In genomic region chr19:5365751-5366150, GRCm38 (mm10) we compare ENCODE assay signal across 8 mouse cellular contexts. TPM values are rescaled to one million over a fixed set of nuclear protein-coding genes. Genes with fewer than 3 reads are reported as not detected.
DNase-seq lines count a peak whose midpoint lies in the region; ATAC-seq and TF ChIP-seq lines count a peak whose summit lies in the region.

No protein-coding gene starts in this region.

- peak overlapping the region; percentile 99 for H3K4me3 ChIP-seq in kidney, embryonic 15.5 days (replicated peaks)
- H3K4me3 ChIP-seq in bone marrow, adult 2 months (replicated peaks; ENCODE audit: control insufficient read depth, low read depth, low read length) = peak overlapping the region; percentile 89
- peak overlapping the region; percentile 78 for H3K4me3 ChIP-seq in heart, postnatal 0 days (ENCODE audit: low read depth, low read length)
- peak overlapping the region; percentile 93 for H3K4me3 ChIP-seq in midbrain, embryonic 11.5 days (ENCODE audit: low read depth, low read length)

- peak overlapping the region; percentile 77 for H3K4me2 ChIP-seq in kidney, embryonic 15.5 days
- H3K4me2 ChIP-seq in heart, postnatal 0 days (ENCODE audit: low read depth, low read length) = peak overlapping the region; percentile 97
- peak overlapping the region; percentile 86 for H3K4me2 ChIP-seq in midbrain, embryonic 11.5 days

- no peaks in the 10 kb centered on the region for H3K27me3 ChIP-seq in kidney, embryonic 15.5 days
- no peaks in the 10 kb centered on the region for H3K27me3 ChIP-seq in heart, postnatal 0 days (ENCODE audit: control insufficient read depth, insufficient read depth, low read length)
- H3K27me3 ChIP-seq in midbrain, embryonic 11.5 days (ENCODE audit: control insufficient read depth, insufficient read depth, low read length) = no peaks in the 10 kb centered on the region

- peaks cover 25% of the 10 kb centered on the region for H3K4me1 ChIP-seq in kidney, embryonic 15.5 days
- H3K4me1 ChIP-seq in bone marrow, adult 2 months (ENCODE audit: control insufficient read depth, insufficient read depth, low read length) = peaks cover 2% of the 10 kb centered on the region
- peaks cover 19% of the 10 kb centered on the region for H3K4me1 ChIP-seq in heart, postnatal 0 days (ENCODE audit: control insufficient read depth, insufficient read depth)
- peaks cover 15% of the 10 kb centered on the region for H3K4me1 ChIP-seq in midbrain, embryonic 11.5 days (ENCODE audit: control insufficient read depth, insufficient read depth, low read length)

- no peak for DNase-seq in kidney, postnatal 36 days
- DNase-seq in heart, postnatal 0 days (ENCODE audit: low spot score) = no peak
- no peak for DNase-seq in midbrain, embryonic 11.5 days (ENCODE audit: low spot score, missing footprints)
- no peak for DNase-seq in urinary bladder, postnatal 25 days (ENCODE audit: low spot score)
- no peak for DNase-seq in frontal cortex, postnatal 14 days (ENCODE audit: low spot score in 2 of 2)

- TF ChIP-seq CTCF in bone marrow, adult 2 months (IDR thresholded peaks at IDR 0.05; ENCODE audit: control insufficient read depth, insufficient read depth, low read length) = no peak
- no peak for TF ChIP-seq CTCF in heart, postnatal 0 days (IDR thresholded peaks at IDR 0.05; ENCODE audit: low read depth)

- H3K9me3 ChIP-seq in kidney, embryonic 15.5 days (replicated peaks) = no peaks in the 10 kb centered on the region
- H3K9me3 ChIP-seq in heart, postnatal 0 days (replicated peaks; ENCODE audit: control insufficient read depth, low read length) = no peaks in the 10 kb centered on the region
- no peaks in the 10 kb centered on the region for H3K9me3 ChIP-seq in midbrain, embryonic 11.5 days (ENCODE audit: control insufficient read depth, low read length)

- no peak for ATAC-seq in kidney, embryonic 15.5 days (replicated peaks; ENCODE audit: low FRiP score)
- no peak for ATAC-seq in heart, postnatal 0 days (ENCODE audit: insufficient read depth, low read depth)
- ATAC-seq in midbrain, embryonic 11.5 days (ENCODE audit: low FRiP score) = no peak
- no peak for ATAC-seq in frontal cortex, adult (ENCODE audit: low TSS enrichment)

- TF ChIP-seq POLR2A in bone marrow, adult 2 months (IDR thresholded peaks at IDR 0.05; ENCODE audit: borderline replicate concordance, control insufficient read depth, low read depth, low read length) = no peak

- TF ChIP-seq EP300 in heart, postnatal 0 days (IDR thresholded peaks at IDR 0.05; ENCODE audit: low read depth) = no peak

- peak overlapping the region; percentile 98 for H3K27ac ChIP-seq in kidney, embryonic 15.5 days
- H3K27ac ChIP-seq in bone marrow, adult 2 months (ENCODE audit: control insufficient read depth, insufficient read depth, low read depth, low read length, poor library complexity) = no peak overlapping the region
- peak overlapping the region; percentile 97 for H3K27ac ChIP-seq in heart, postnatal 0 days (ENCODE audit: low read depth)
- H3K27ac ChIP-seq in midbrain, embryonic 11.5 days (ENCODE audit: low read depth, low read length) = peak overlapping the region; percentile 69; the same call in 1 of the 2 replicates

- H3K36me3 ChIP-seq in kidney, embryonic 15.5 days = peaks cover 53% of the 10 kb centered on the region
- peaks cover 41% of the 10 kb centered on the region for H3K36me3 ChIP-seq in heart, postnatal 0 days (replicated peaks; ENCODE audit: control insufficient read depth, insufficient read depth, low read length)
- peaks cover 20% of the 10 kb centered on the region; the same call in 1 of the 2 replicates for H3K36me3 ChIP-seq in midbrain, embryonic 11.5 days (ENCODE audit: control insufficient read depth, insufficient read depth, low read length)

- WGBS in kidney, embryonic 15.5 days = 21% methylated on average over 11 of the region's 11 CpGs
- 5% methylated on average over 11 of the region's 11 CpGs for WGBS in bone marrow, adult 2 months
- 18% methylated on average over 11 of the region's 11 CpGs for WGBS in heart, postnatal 0 days
- 17% methylated on average over 11 of the region's 11 CpGs for WGBS in midbrain, embryonic 11.5 days

- H3K9ac ChIP-seq in kidney, embryonic 15.5 days = peak overlapping the region; percentile 87
- H3K9ac ChIP-seq in heart, postnatal 0 days (replicated peaks; ENCODE audit: low read depth, low read length) = peak overlapping the region; percentile 77
- peak overlapping the region; percentile 76 for H3K9ac ChIP-seq in midbrain, embryonic 11.5 days (ENCODE audit: low read length)

RNA-seq across cellular contexts. Expression of gene Eif1ad, which starts 0.8 kb away (rescaled TPM):
- polyA plus RNA-seq in kidney, embryonic 15.5 days (2015; fragmentation: Nextera tagmentation; extraction: Ambion mirVana) = 58.4 and 59.3 TPM in 2 replicates
- polyA plus RNA-seq in bone marrow, adult 2 months (2011; ENCODE audit: insufficient read depth, insufficient read length, low replicate concordance, missing spikeins) = 26.5 and 37.8 TPM in 2 replicates
- 37.9 and 40.6 TPM in 2 replicates for total RNA-seq in heart, postnatal 0 days (2014; rRNA removed; ENCODE audit: low replicate concordance)
- polyA plus RNA-seq in heart, postnatal 0 days (2015; fragmentation: Nextera tagmentation; extraction: Ambion mirVana) = 33.5 and 37.5 TPM in 2 replicates
- polyA plus RNA-seq in midbrain, embryonic 11.5 days (2014; fragmentation: Nextera tagmentation; extraction: Ambion mirVana) = 68.1 and 73.9 TPM in 2 replicates

RNA-seq across cellular contexts. Expression of gene Banf1, which starts 1.2 kb away (rescaled TPM):
- polyA plus RNA-seq in kidney, embryonic 15.5 days (2015; fragmentation: Nextera tagmentation; extraction: Ambion mirVana) = 477 and 508 TPM in 2 replicates
- 117 and 121 TPM in 2 replicates for polyA plus RNA-seq in bone marrow, adult 2 months (2011; ENCODE audit: insufficient read depth, insufficient read length, low replicate concordance, missing spikeins)
- total RNA-seq in heart, postnatal 0 days (2014; rRNA removed; ENCODE audit: low replicate concordance) = 120 and 143 TPM in 2 replicates
- 340 and 356 TPM in 2 replicates for polyA plus RNA-seq in heart, postnatal 0 days (2015; fragmentation: Nextera tagmentation; extraction: Ambion mirVana)
- 477 and 512 TPM in 2 replicates for polyA plus RNA-seq in midbrain, embryonic 11.5 days (2014; fragmentation: Nextera tagmentation; extraction: Ambion mirVana)

RNA-seq across cellular contexts. Expression of gene Cst6, which starts 16.4 kb away (rescaled TPM):
- polyA plus RNA-seq in kidney, embryonic 15.5 days (2015; fragmentation: Nextera tagmentation; extraction: Ambion mirVana) = 0.45 and 1.2 TPM in 2 replicates
- not detected in 2 replicates for polyA plus RNA-seq in bone marrow, adult 2 months (2011; ENCODE audit: insufficient read depth, insufficient read length, low replicate concordance, missing spikeins)
- total RNA-seq in heart, postnatal 0 days (2014; rRNA removed; ENCODE audit: low replicate concordance) = 0.89 and 0.99 TPM in 2 replicates
- polyA plus RNA-seq in heart, postnatal 0 days (2015; fragmentation: Nextera tagmentation; extraction: Ambion mirVana) = 2.3 and 3.0 TPM in 2 replicates
- 1.0 and 2.1 TPM in 2 replicates for polyA plus RNA-seq in midbrain, embryonic 11.5 days (2014; fragmentation: Nextera tagmentation; extraction: Ambion mirVana)

RNA-seq across cellular contexts. Expression of gene Sart1, which starts 22.8 kb away (rescaled TPM):
- polyA plus RNA-seq in kidney, embryonic 15.5 days (2015; fragmentation: Nextera tagmentation; extraction: Ambion mirVana) = 82.0 and 87.6 TPM in 2 replicates
- polyA plus RNA-seq in bone marrow, adult 2 months (2011; ENCODE audit: insufficient read depth, insufficient read length, low replicate concordance, missing spikeins) = 161 and 213 TPM in 2 replicates
- total RNA-seq in heart, postnatal 0 days (2014; rRNA removed; ENCODE audit: low replicate concordance) = 4.4 and 39.0 TPM in 2 replicates
- 26.4 and 26.9 TPM in 2 replicates for polyA plus RNA-seq in heart, postnatal 0 days (2015; fragmentation: Nextera tagmentation; extraction: Ambion mirVana)
- polyA plus RNA-seq in midbrain, embryonic 11.5 days (2014; fragmentation: Nextera tagmentation; extraction: Ambion mirVana) = 74.0 and 81.0 TPM in 2 replicates

RNA-seq across cellular contexts. Expression of gene Catsper1, which starts 30.2 kb away (rescaled TPM):
- not detected in 2 replicates for polyA plus RNA-seq in kidney, embryonic 15.5 days (2015; fragmentation: Nextera tagmentation; extraction: Ambion mirVana)
- not detected in 2 replicates for polyA plus RNA-seq in bone marrow, adult 2 months (2011; ENCODE audit: insufficient read depth, insufficient read length, low replicate concordance, missing spikeins)
- not detected in 2 replicates for total RNA-seq in heart, postnatal 0 days (2014; rRNA removed; ENCODE audit: low replicate concordance)
- not detected in 2 replicates for polyA plus RNA-seq in heart, postnatal 0 days (2015; fragmentation: Nextera tagmentation; extraction: Ambion mirVana)
- polyA plus RNA-seq in midbrain, embryonic 11.5 days (2014; fragmentation: Nextera tagmentation; extraction: Ambion mirVana) = not detected in 2 replicates
